ENCODE assay signal across 8 mouse cellular contexts in genomic region chr17:71476346-71477020, GRCm38 (mm10). TPM values are rescaled to one million over a fixed set of nuclear protein-coding genes. Genes with fewer than 3 reads are reported as not detected.
DNase-seq lines count a peak whose midpoint lies in the region; ATAC-seq lines count a peak whose summit lies in the region.

No protein-coding gene starts in this region.

- H3K9me3 ChIP-seq in kidney, embryonic 16.5 days (ENCODE audit: low read length) = no peaks in the 10 kb centered on the region
- H3K9me3 ChIP-seq in embryonic facial prominence, embryonic 14.5 days (ENCODE audit: control insufficient read depth, low read length) = no peaks in the 10 kb centered on the region
- no peaks in the 10 kb centered on the region for H3K9me3 ChIP-seq in intestine, embryonic 15.5 days

- peak overlapping the region; percentile 88 for H3K4me2 ChIP-seq in kidney, embryonic 16.5 days (replicated peaks; ENCODE audit: low read depth, low read length)
- H3K4me2 ChIP-seq in embryonic facial prominence, embryonic 14.5 days (ENCODE audit: low read depth, low read length) = peak overlapping the region; percentile 80
- H3K4me2 ChIP-seq in intestine, embryonic 15.5 days (replicated peaks) = peak overlapping the region; percentile 67

- peak overlapping the region; percentile 98 for H3K9ac ChIP-seq in kidney, embryonic 16.5 days (replicated peaks; ENCODE audit: low read length)
- peak overlapping the region; percentile 98 for H3K9ac ChIP-seq in embryonic facial prominence, embryonic 14.5 days (ENCODE audit: low read depth, low read length)
- no peak overlapping the region for H3K9ac ChIP-seq in intestine, embryonic 15.5 days

- ATAC-seq in kidney, embryonic 16.5 days (ENCODE audit: low FRiP score, low TSS enrichment) = no peak
- ATAC-seq in embryonic facial prominence, embryonic 14.5 days (ENCODE audit: low read depth) = no peak
- no peak for ATAC-seq in intestine, embryonic 15.5 days
- ATAC-seq in CD4-positive, CD25-positive, alpha-beta regulatory T cell, adult 4 months = no peak

- DNase-seq in kidney, adult 9 months = no peak
- no peak for DNase-seq in embryonic facial prominence, embryonic 14.5 days (ENCODE audit: low spot score)
- DNase-seq in naive thymus-derived CD4-positive, alpha-beta T cell, adult 2 months (ENCODE audit: low read depth) = peak; percentile 46
- DNase-seq in c-Kit-positive CD71-positive TER-119-positive erythroid progenitor cells, embryonic 14.5 days (ENCODE audit: low spot score) = no peak
- DNase-seq in gastrocnemius, adult 8-10 months (ENCODE audit: low spot score in 2 of 2) = no peak

- H3K27me3 ChIP-seq in kidney, embryonic 16.5 days (ENCODE audit: insufficient read depth, low read length) = no peaks in the 10 kb centered on the region
- H3K27me3 ChIP-seq in embryonic facial prominence, embryonic 14.5 days (replicated peaks; ENCODE audit: control insufficient read depth, insufficient read depth, low read length) = no peaks in the 10 kb centered on the region
- no peaks in the 10 kb centered on the region for H3K27me3 ChIP-seq in intestine, embryonic 15.5 days (replicated peaks)

- H3K4me3 ChIP-seq in kidney, embryonic 16.5 days (ENCODE audit: low read length) = peak overlapping the region; percentile 77
- peak overlapping the region; percentile 62 for H3K4me3 ChIP-seq in embryonic facial prominence, embryonic 14.5 days (ENCODE audit: low read depth, low read length)
- no peak overlapping the region; the same call in 1 of the 2 replicates for H3K4me3 ChIP-seq in intestine, embryonic 15.5 days (replicated peaks)

- peaks cover 16% of the 10 kb centered on the region for H3K4me1 ChIP-seq in kidney, embryonic 16.5 days (ENCODE audit: insufficient read depth, low read length)
- peaks cover 3% of the 10 kb centered on the region; the same call in 1 of the 2 replicates for H3K4me1 ChIP-seq in embryonic facial prominence, embryonic 14.5 days (ENCODE audit: control insufficient read depth, insufficient read depth, low read length)
- no peaks in the 10 kb centered on the region; the same call in 1 of the 2 replicates for H3K4me1 ChIP-seq in intestine, embryonic 15.5 days (replicated peaks)

- 74% methylated on average over 7 of the region's 7 CpGs for WGBS in kidney, embryonic 16.5 days
- WGBS in embryonic facial prominence, embryonic 14.5 days = 76% methylated on average over 7 of the region's 7 CpGs
- 72% methylated on average over 7 of the region's 7 CpGs for WGBS in intestine, embryonic 15.5 days

- no peaks in the 10 kb centered on the region for H3K36me3 ChIP-seq in kidney, embryonic 16.5 days (ENCODE audit: insufficient read depth, low read length)
- no peaks in the 10 kb centered on the region for H3K36me3 ChIP-seq in embryonic facial prominence, embryonic 14.5 days (ENCODE audit: control insufficient read depth, insufficient read depth, low read length)
- no peaks in the 10 kb centered on the region for H3K36me3 ChIP-seq in intestine, embryonic 15.5 days

- H3K27ac ChIP-seq in kidney, embryonic 16.5 days (ENCODE audit: low read length) = peak overlapping the region; percentile 99; the same call in 1 of the 2 replicates
- no peak overlapping the region; the same call in 1 of the 2 replicates for H3K27ac ChIP-seq in embryonic facial prominence, embryonic 14.5 days (replicated peaks; ENCODE audit: low read depth, low read length)
- peak overlapping the region; percentile 99; the same call in 1 of the 2 replicates for H3K27ac ChIP-seq in intestine, embryonic 15.5 days

RNA-seq across cellular contexts. Expression of gene Smchd1, which starts 1.3 kb away (rescaled TPM):
- 54.7 and 69.7 TPM in 2 replicates for polyA plus RNA-seq in kidney, embryonic 16.5 days (2015; fragmentation: Nextera tagmentation; extraction: Ambion mirVana)
- polyA plus RNA-seq in embryonic facial prominence, embryonic 14.5 days (2014; fragmentation: Nextera tagmentation; extraction: Ambion mirVana) = 74.4 and 83.8 TPM in 2 replicates
- 49.3 and 51.5 TPM in 2 replicates for polyA plus RNA-seq in intestine, embryonic 15.5 days (2015; fragmentation: Nextera tagmentation; extraction: Ambion mirVana)
- polyA plus RNA-seq in CD4-positive, CD25-positive, alpha-beta regulatory T cell, adult 4 months (2017; shearing (Covaris generic)) = 10 to 100 TPM; 84.5 TPM
- 1 to 10 TPM; 6.9 to 9.0 (median 8.2) TPM for total RNA-seq in gastrocnemius, adult 8-10 months (2022)

RNA-seq across cellular contexts. Expression of gene Gm4707, which starts 16.8 kb away (rescaled TPM):
- 2.7 and 5.7 TPM in 2 replicates for polyA plus RNA-seq in kidney, embryonic 16.5 days (2015; fragmentation: Nextera tagmentation; extraction: Ambion mirVana)
- 0.88 and 2.3 TPM in 2 replicates for polyA plus RNA-seq in embryonic facial prominence, embryonic 14.5 days (2014; fragmentation: Nextera tagmentation; extraction: Ambion mirVana)
- 1.2 and 3.8 TPM in 2 replicates for polyA plus RNA-seq in intestine, embryonic 15.5 days (2015; fragmentation: Nextera tagmentation; extraction: Ambion mirVana)
- polyA plus RNA-seq in CD4-positive, CD25-positive, alpha-beta regulatory T cell, adult 4 months (2017; shearing (Covaris generic)) = 10 to 100 TPM; 21.3 to 24.8 TPM
- total RNA-seq in gastrocnemius, adult 8-10 months (2022) = 1 to 10 TPM in 1 of 4 experiments, under 1 TPM in 2, not detected in 1; 0.27 to 1.2 (median 0.86) TPM

RNA-seq across cellular contexts. Expression of gene Ndc80, which starts 50.2 kb away (rescaled TPM):
- polyA plus RNA-seq in kidney, embryonic 16.5 days (2015; fragmentation: Nextera tagmentation; extraction: Ambion mirVana) = 50.7 and 51.2 TPM in 2 replicates
- polyA plus RNA-seq in embryonic facial prominence, embryonic 14.5 days (2014; fragmentation: Nextera tagmentation; extraction: Ambion mirVana) = 30.2 and 37.6 TPM in 2 replicates
- 36.5 and 40.5 TPM in 2 replicates for polyA plus RNA-seq in intestine, embryonic 15.5 days (2015; fragmentation: Nextera tagmentation; extraction: Ambion mirVana)
- 10 to 100 TPM; 11.1 to 20.0 TPM for polyA plus RNA-seq in CD4-positive, CD25-positive, alpha-beta regulatory T cell, adult 4 months (2017; shearing (Covaris generic))
- total RNA-seq in gastrocnemius, adult 8-10 months (2022) = not detected
